Mouse (Mus musculus) heart, embryonic 16.5 days (tissue): Measurements from ENCODE around the gene Prdx6. TPM values are rescaled to one million over a fixed set of nuclear protein-coding genes. Genes with fewer than 3 reads are reported as not detected.

Experiments
- ATAC-seq: fragments of 200-750 bp; cut with Nextera tagmentation; replicated peaks from 2 replicates; pipeline ENCODE4 v1.8.0; 2017; ENCODE audit warnings: moderate number of reproducible peaks; ENCODE audit not compliant: insufficient read depth, low FRiP score; ENCODE audit errors: extremely low read depth
- H3K27ac ChIP-seq: fragments of 300-500 bp; sonication (generic); 2 replicates; pipeline ENCODE4 v1.5.1; 2014; ENCODE audit warnings: mild to moderate bottlenecking, low read length, control low read depth, moderate library complexity
- H3K27me3 ChIP-seq: fragments of 300-500 bp; sonication (generic); 2 replicates; pipeline ENCODE4 v1.6.1; 2014; ENCODE audit warnings: low read length, mixed read lengths; ENCODE audit not compliant: control insufficient read depth, insufficient read depth
- H3K36me3 ChIP-seq: fragments of 300-500 bp; sonication (generic); 2 replicates; pipeline ENCODE4 v1.6.1; 2014; ENCODE audit not compliant: control insufficient read depth, insufficient read depth
- H3K4me1 ChIP-seq: fragments of 300-500 bp; sonication (generic); 2 replicates; pipeline ENCODE4 v1.6.1; 2014; ENCODE audit warnings: low read length, mixed read lengths; ENCODE audit not compliant: control insufficient read depth, insufficient read depth
- H3K4me2 ChIP-seq: fragments of 300-500 bp; sonication (generic); 2 replicates; pipeline ENCODE4 v1.6.1; 2014; ENCODE audit warnings: low read depth, mild to moderate bottlenecking, control low read depth, low read length
- H3K4me3 ChIP-seq: fragments of 300-500 bp; sonication (generic); 2 replicates; pipeline ENCODE4 v1.5.1; 2014; ENCODE audit warnings: mild to moderate bottlenecking, control low read depth, low read length
- H3K9ac ChIP-seq: fragments of 300-500 bp; sonication (generic); 2 replicates; pipeline ENCODE4 v1.6.1; 2014; ENCODE audit warnings: low read length, control low read depth
- H3K9me3 ChIP-seq: fragments of 300-500 bp; sonication (generic); replicated peaks from 2 replicates; pipeline ENCODE4 v1.6.1; 2016; ENCODE audit warnings: low read length; ENCODE audit not compliant: control insufficient read depth
- WGBS: fragments of 180-500 bp; shearing (Covaris S2); extraction: QIAGEN DNeasy Blood & Tissue Kit; methylation state at CpG from one replicate; pipeline ENCODE4 v1.1.7; 2014; 5-methylcytosine and 5-hydroxymethylcytosine counted together
- polyA plus RNA-seq: library from polyadenylated mRNA; unstranded; fragments of >200 nt; fragmentation: Nextera tagmentation; extraction: Ambion mirVana; gene quantifications from 2 replicates; pipeline ENCODE4 v1.2.1, GENCODE M21; 2015

The Prdx6 gene
- polyA plus RNA-seq, 1 experiment from 2014 or later, result 319 TPM

GRCm38 (mm10) chr1:161247643-161248580 lies 3.1 kb downstream of the Prdx6 start:
- Histone ChIP-seq H3K4me1 (peaks cover 20% of the 10 kb centered on the region), H3K27ac (no peak overlapping the region), H3K4me3 (no peak overlapping the region), H3K9ac (no peak overlapping the region), H3K4me2 (peak overlapping the region; percentile 81; the same call in 1 of the 2 replicates), H3K9me3 (no peaks in the 10 kb centered on the region), H3K27me3 (no peaks in the 10 kb centered on the region), H3K36me3 (peaks cover 17% of the 10 kb centered on the region)
- ATAC-seq, result no peak
- 84% methylated on average over 11 of the region's 11 CpGs for WGBS

DNA sequence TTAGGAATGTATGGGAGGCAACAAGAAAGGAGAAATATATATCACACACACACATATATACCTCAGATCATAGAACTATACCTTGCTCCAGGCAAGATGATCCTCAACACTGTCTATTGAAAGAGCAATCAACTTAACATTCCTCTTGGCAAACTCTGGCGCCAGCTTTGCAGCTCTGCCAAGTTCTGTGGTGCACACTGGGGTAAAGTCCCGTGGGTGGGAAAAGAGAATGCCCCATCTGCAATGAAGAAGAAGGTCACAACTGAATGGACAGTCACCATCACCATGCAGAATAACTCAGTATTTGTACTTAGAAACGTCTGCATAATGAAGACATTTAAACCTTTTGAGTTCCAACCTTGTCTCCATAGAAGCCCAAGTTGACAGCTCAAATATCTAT lies 3.8 kb downstream of the Prdx6 start:
- Histone ChIP-seq H3K4me3 (no peak overlapping the region), H3K9me3 (no peaks in the 10 kb centered on the region), H3K27me3 (no peaks in the 10 kb centered on the region), H3K27ac (no peak overlapping the region), H3K9ac (no peak overlapping the region), H3K36me3 (peaks cover 24% of the 10 kb centered on the region), H3K4me2 (no peak overlapping the region), H3K4me1 (peaks cover 20% of the 10 kb centered on the region)
- WGBS, result 67% methylated on average over 3 of the region's 3 CpGs
- ATAC-seq, result no peak

GRCm38 (mm10) chr1:161237750-161238149 lies 13.3 kb downstream of the Prdx6 start:
- no peaks in the 10 kb centered on the region for H3K9me3 ChIP-seq
- H3K36me3 ChIP-seq, result peaks cover 43% of the 10 kb centered on the region
- H3K4me1 ChIP-seq, result peaks cover 5% of the 10 kb centered on the region; the same call in 1 of the 2 replicates
- no peak overlapping the region for H3K9ac ChIP-seq
- ATAC-seq, result no peak
- H3K4me3 ChIP-seq, result no peak overlapping the region
- H3K4me2 ChIP-seq, result no peak overlapping the region
- H3K27me3 ChIP-seq, result no peaks in the 10 kb centered on the region
- 96% methylated on average over 4 of the region's 4 CpGs for WGBS
- no peak overlapping the region for H3K27ac ChIP-seq

- H3K36me3 ChIP-seq, result peaks cover 40% of the 10 kb centered on the region
- no peak overlapping the region for H3K27ac ChIP-seq
- H3K27me3 ChIP-seq, result no peaks in the 10 kb centered on the region
- no peak overlapping the region for H3K4me2 ChIP-seq
- H3K4me1 ChIP-seq, result peaks cover 5% of the 10 kb centered on the region; the same call in 1 of the 2 replicates
- ATAC-seq, result no peak
- H3K4me3 ChIP-seq, result no peak overlapping the region
- H3K9me3 ChIP-seq, result no peaks in the 10 kb centered on the region
- H3K9ac ChIP-seq, result no peak overlapping the region
- 93% methylated on average over 7 of the region's 7 CpGs for WGBS
These were observed 13.7 kb downstream of the Prdx6 start for GRCm38 (mm10) chr1:161237339-161237738.

DNA sequence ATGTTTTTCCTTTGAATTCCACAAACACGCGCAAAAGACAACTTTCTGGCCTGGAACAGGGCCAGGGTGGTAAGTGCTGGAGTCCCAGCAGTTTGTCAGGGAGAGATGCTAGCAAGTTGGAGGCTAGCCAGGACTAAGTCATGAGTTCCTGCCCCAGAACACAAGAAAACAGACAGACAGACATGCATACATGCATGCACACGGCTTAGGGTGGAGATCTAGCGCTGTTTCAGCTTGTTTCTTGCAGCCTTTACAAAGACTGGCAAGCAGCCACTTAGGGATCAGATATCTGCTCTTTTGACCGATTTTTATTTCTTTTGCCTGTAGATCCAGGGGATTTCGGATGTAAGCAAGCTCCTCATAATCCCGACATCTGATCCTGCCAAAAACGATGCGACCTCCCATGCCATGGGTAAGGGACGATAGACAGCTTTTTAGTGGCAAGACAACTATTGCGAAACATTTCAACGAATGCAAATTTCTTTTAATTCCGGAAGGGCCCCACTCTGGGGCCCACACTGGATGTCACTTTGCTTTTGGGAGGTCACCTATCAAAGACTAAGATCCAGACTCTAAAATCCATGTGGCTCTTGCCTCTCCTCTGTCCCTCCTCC lies 17.7 kb downstream of the Prdx6 start:
- WGBS, result 66% methylated on average over 13 of the region's 13 CpGs
- no peaks in the 10 kb centered on the region for H3K9me3 ChIP-seq
- H3K4me2 ChIP-seq, result no peak overlapping the region
- ATAC-seq, result no peak
- H3K9ac ChIP-seq, result no peak overlapping the region
- H3K27ac ChIP-seq, result peak overlapping the region; percentile 16; the same call in 1 of the 2 replicates
- H3K4me1 ChIP-seq, result peaks cover 5% of the 10 kb centered on the region; the same call in 1 of the 2 replicates
- peaks cover 12% of the 10 kb centered on the region for H3K36me3 ChIP-seq
- H3K27me3 ChIP-seq, result no peaks in the 10 kb centered on the region
- no peak overlapping the region for H3K4me3 ChIP-seq

GRCm38 (mm10) chr1:161232181-161232580 lies 18.8 kb downstream of the Prdx6 start:
- peaks cover 5% of the 10 kb centered on the region; the same call in 1 of the 2 replicates for H3K4me1 ChIP-seq
- no peak overlapping the region for H3K4me3 ChIP-seq
- H3K9me3 ChIP-seq, result no peaks in the 10 kb centered on the region
- ATAC-seq, result no peak
- peaks cover 5% of the 10 kb centered on the region for H3K36me3 ChIP-seq
- no peaks in the 10 kb centered on the region for H3K27me3 ChIP-seq
- no peak overlapping the region for H3K27ac ChIP-seq
- no peak overlapping the region for H3K9ac ChIP-seq
- WGBS, result 83% methylated on average over 5 of the region's 5 CpGs
- H3K4me2 ChIP-seq, result no peak overlapping the region

GRCm38 (mm10) chr1:161224837-161225236 lies 26.2 kb downstream of the Prdx6 start:
- WGBS, result 44% methylated on average over 5 of the region's 5 CpGs
- no peak overlapping the region for H3K4me2 ChIP-seq
- H3K9ac ChIP-seq, result no peak overlapping the region
- H3K4me3 ChIP-seq, result no peak overlapping the region
- H3K4me1 ChIP-seq, result no peaks in the 10 kb centered on the region
- no peak overlapping the region for H3K27ac ChIP-seq
- no peaks in the 10 kb centered on the region for H3K36me3 ChIP-seq
- no peaks in the 10 kb centered on the region for H3K27me3 ChIP-seq
- H3K9me3 ChIP-seq, result no peaks in the 10 kb centered on the region
- ATAC-seq, result no peak; the same call in 1 of the 2 replicates

- H3K4me1 ChIP-seq, result no peaks in the 10 kb centered on the region
- no peak overlapping the region for H3K27ac ChIP-seq
- H3K27me3 ChIP-seq, result no peaks in the 10 kb centered on the region
- no peak overlapping the region for H3K9ac ChIP-seq
- WGBS, result 56% methylated on average over 3 of the region's 3 CpGs
- H3K4me2 ChIP-seq, result no peak overlapping the region
- no peaks in the 10 kb centered on the region for H3K36me3 ChIP-seq
- no peak for ATAC-seq
- no peak overlapping the region for H3K4me3 ChIP-seq
- H3K9me3 ChIP-seq, result no peaks in the 10 kb centered on the region
These were observed 31.2 kb downstream of the Prdx6 start for GRCm38 (mm10) chr1:161219816-161220215.

- no peak overlapping the region for H3K27ac ChIP-seq
- H3K9me3 ChIP-seq, result no peaks in the 10 kb centered on the region
- H3K4me1 ChIP-seq, result no peaks in the 10 kb centered on the region
- H3K36me3 ChIP-seq, result no peaks in the 10 kb centered on the region
- no peak overlapping the region for H3K4me2 ChIP-seq
- 30% methylated on average over 4 of the region's 4 CpGs for WGBS
- H3K9ac ChIP-seq, result no peak overlapping the region
- no peak overlapping the region for H3K4me3 ChIP-seq
- no peak for ATAC-seq
- no peaks in the 10 kb centered on the region for H3K27me3 ChIP-seq
These were observed 36.6 kb downstream of the Prdx6 start for GRCm38 (mm10) chr1:161214465-161214864.
